Mouse (Mus musculus) bone marrow macrophage, adult 2 months (primary cell): Measurements from ENCODE around the gene Rpp21. TPM values are rescaled to one million over a fixed set of nuclear protein-coding genes. Genes with fewer than 3 reads are reported as not detected.
A peak's percentile ranks its signal among the peaks of the same experiment; 100 is the strongest.
"Not testable (repeated sequence)": the region's sequence is repeated elsewhere in the genome, so short reads cannot be mapped to it uniquely, and the experiment has no call there.

Experiments
- H3K27ac ChIP-seq: 2 replicates; pipeline ENCODE4 v1.5.1; 2012; ENCODE audit warnings: low read depth, low read length; ENCODE audit not compliant: insufficient read depth
- H3K4me1 ChIP-seq: 2 replicates; pipeline ENCODE4 v1.6.1; 2012; ENCODE audit warnings: low read length; ENCODE audit not compliant: control insufficient read depth, insufficient read depth
- H3K4me3 ChIP-seq: 2 replicates; pipeline ENCODE4 v1.5.1; 2012; ENCODE audit warnings: mild to moderate bottlenecking, low read length, moderate library complexity; ENCODE audit not compliant: insufficient read depth
- CTCF ChIP-seq: IDR thresholded peaks from 2 replicates; pipeline ENCODE4 v1.5.1; 2012; ENCODE audit warnings: low read depth, mild to moderate bottlenecking, low read length, moderate library complexity
- POLR2A ChIP-seq: IDR thresholded peaks from 2 replicates; pipeline ENCODE4 v1.6.1; 2012; ENCODE audit warnings: mild to moderate bottlenecking, low read depth, low read length, borderline replicate concordance
- polyA plus RNA-seq: library from polyadenylated mRNA; stranded (reverse); fragments of >200 nt; gene quantifications from 2 replicates; pipeline ENCODE4 v1.2.4, GENCODE M21; 2012; ENCODE audit not compliant: missing spikeins, insufficient read depth, insufficient read length

The Rpp21 gene
- polyA plus RNA-seq, 1 experiment: 69.5 TPM

GRCm38 (mm10) chr17:36237321-36237921 lies 20.4 kb downstream of the Rpp21 start:
- Histone ChIP-seq H3K27ac (no peak overlapping the region), H3K4me3 (peak overlapping the region; percentile 16), H3K4me1 (no peaks in the 10 kb centered on the region; the same call in 1 of the 2 replicates)
- TF ChIP-seq POLR2A (no peak), CTCF (no peak)

GRCm38 (mm10) chr17:36235300-36235699 lies 22.6 kb downstream of the Rpp21 start:
- H3K27ac ChIP-seq, H3K4me1 ChIP-seq, H3K4me3 ChIP-seq: not testable (repeated sequence)

- Histone ChIP-seq H3K27ac (no peak overlapping the region), H3K4me3 (no peak overlapping the region), H3K4me1 (0 out of 2 replicates have a peak, but pooled peaks cover 3% of the 10 kb centered on the region)
- TF ChIP-seq POLR2A (no peak), CTCF (no peak)
Measured at GRCm38 (mm10) chr17:36233572-36233971, 24.3 kb downstream of the Rpp21 start.

- 0 out of 2 replicates have a peak, but pooled peaks cover 3% of the 10 kb centered on the region for H3K4me1 ChIP-seq
- H3K4me3 ChIP-seq: no peak overlapping the region
- H3K27ac ChIP-seq: no peak overlapping the region
- TF ChIP-seq POLR2A (no peak), CTCF (0 out of 2 replicates have a peak, but pooled peaks have one; percentile 23)
Measured at GRCm38 (mm10) chr17:36231318-36231717, 26.6 kb downstream of the Rpp21 start.

- TF ChIP-seq CTCF (no peak), POLR2A (no peak)
- Histone ChIP-seq H3K4me3 (no peak overlapping the region), H3K4me1 (0 out of 2 replicates have a peak, but pooled peaks cover 3% of the 10 kb centered on the region), H3K27ac (no peak overlapping the region)
Measured at GRCm38 (mm10) chr17:36229046-36229445, 28.8 kb downstream of the Rpp21 start.

- 0 out of 2 replicates have a peak, but pooled peaks cover 3% of the 10 kb centered on the region for H3K4me1 ChIP-seq
- no peak overlapping the region for H3K4me3 ChIP-seq
- TF ChIP-seq POLR2A: no peak
- TF ChIP-seq CTCF: peak; percentile 29
- no peak overlapping the region for H3K27ac ChIP-seq
Measured at GRCm38 (mm10) chr17:36226921-36227320, 30.9 kb downstream of the Rpp21 start.

- Histone ChIP-seq H3K4me1 (peaks cover 2% of the 10 kb centered on the region; the same call in 1 of the 2 replicates), H3K4me3 (no peak overlapping the region), H3K27ac (no peak overlapping the region)
- no peak for TF ChIP-seq POLR2A
- no peak for TF ChIP-seq CTCF
Measured at GRCm38 (mm10) chr17:36225231-36225824, 32.5 kb downstream of the Rpp21 start.

GRCm38 (mm10) chr17:36224451-36224850 lies 33.4 kb downstream of the Rpp21 start:
- H3K27ac ChIP-seq: no peak overlapping the region
- TF ChIP-seq POLR2A (no peak), CTCF (no peak)
- peaks cover 8% of the 10 kb centered on the region for H3K4me1 ChIP-seq
- H3K4me3 ChIP-seq: no peak overlapping the region

- H3K27ac ChIP-seq: 0 out of 2 replicates have a peak overlapping the region, but pooled peaks have one; percentile 6
- no peak for TF ChIP-seq CTCF
- no peak for TF ChIP-seq POLR2A
- no peak overlapping the region for H3K4me3 ChIP-seq
- peaks cover 20% of the 10 kb centered on the region for H3K4me1 ChIP-seq
Measured at GRCm38 (mm10) chr17:36218594-36219155, 39.2 kb downstream of the Rpp21 start.

GRCm38 (mm10) chr17:36215586-36215985 lies 42.3 kb downstream of the Rpp21 start:
- Histone ChIP-seq H3K4me3 (no peak overlapping the region), H3K27ac (no peak overlapping the region), H3K4me1 (peaks cover 20% of the 10 kb centered on the region)
- TF ChIP-seq CTCF (no peak), POLR2A (no peak)
